Mouse (Mus musculus) kidney, adult 2 months (tissue): ENCODE data around the gene Mthfsd. TPM values are rescaled to one million over a fixed set of nuclear protein-coding genes. Genes with fewer than 3 reads are reported as not detected.

ENCODE experiments used
- DNase-seq: peaks from one replicate; pipeline ENCODE4 v3.0.0; 2021
- H3K27ac ChIP-seq: fragments of 200-500 bp; 2 replicates; pipeline ENCODE4 v1.5.1; 2012; ENCODE audit warnings: low read depth, low read length, control low read depth, inconsistent platforms; ENCODE audit not compliant: insufficient read depth
- H3K27me3 ChIP-seq: fragments of 200-500 bp; replicated peaks from 2 replicates; pipeline ENCODE4 v1.6.1; 2012; ENCODE audit warnings: mild to moderate bottlenecking, moderate library complexity, low read length, inconsistent platforms; ENCODE audit not compliant: control insufficient read depth, insufficient read depth
- H3K36me3 ChIP-seq: fragments of 200-500 bp; 2 replicates; pipeline ENCODE4 v1.6.1; 2012; ENCODE audit warnings: mild to moderate bottlenecking, moderate library complexity, low read length, inconsistent platforms; ENCODE audit not compliant: control insufficient read depth, insufficient read depth
- H3K4me1 ChIP-seq: fragments of 200-500 bp; 2 replicates; pipeline ENCODE4 v1.6.1; 2011; ENCODE audit warnings: low read length; ENCODE audit not compliant: control insufficient read depth, insufficient read depth
- H3K4me3 ChIP-seq: fragments of 200-500 bp; 2 replicates; pipeline ENCODE4 v1.5.1; 2011; ENCODE audit warnings: mild to moderate bottlenecking, low read depth, low read length, control low read depth; ENCODE audit not compliant: insufficient read depth
- CTCF ChIP-seq: fragments of 200-500 bp; conservative IDR thresholded peaks from 2 replicates; pipeline ENCODE4 v1.5.1; 2011; ENCODE audit warnings: low read depth, mild to moderate bottlenecking, control low read depth, low read length, moderate library complexity, mixed read lengths; ENCODE audit not compliant: insufficient read depth, insufficient read length
- POLR2A ChIP-seq: fragments of 200-500 bp; IDR thresholded peaks from one replicate; pipeline ENCODE4 v1.6.1; 2011; ENCODE audit warnings: low read depth, low read length, control low read depth
- WGBS: fragments of 180-500 bp; shearing (Covaris S2); methylation state at CpG from one replicate; pipeline ENCODE4 v1.1.7; 2018; 5-methylcytosine and 5-hydroxymethylcytosine counted together
- polyA plus RNA-seq: library from polyadenylated mRNA; depleted of rRNA; stranded (reverse); fragments of >200 nt; gene quantifications from 2 replicates; pipeline ENCODE4 v1.2.3, GENCODE M21; 2012; rRNA removed

The Mthfsd gene
- polyA plus RNA-seq, 1 experiment: 44.3 TPM

DNA sequence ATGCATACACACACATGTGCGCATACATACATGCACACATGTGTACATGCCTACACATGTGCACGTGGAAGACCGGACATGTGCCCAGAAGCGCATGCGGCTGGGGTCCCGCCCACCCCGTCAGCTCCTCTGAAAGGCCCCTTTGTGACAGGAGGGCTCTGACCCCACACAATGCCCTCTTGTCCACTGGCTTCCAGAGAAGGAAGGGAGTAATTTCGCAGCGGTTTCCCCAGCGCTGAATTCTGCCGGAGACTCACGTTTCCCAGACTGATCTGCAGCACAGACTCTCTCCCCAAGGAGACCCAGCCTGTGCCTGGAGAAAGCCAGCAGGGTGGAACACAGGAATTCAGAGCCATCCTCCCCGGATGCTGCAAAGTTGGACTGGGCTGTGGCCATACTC is 44.5 kb downstream of the Mthfsd start:
- Histone ChIP-seq H3K4me1 (no peaks in the 10 kb centered on the region), H3K4me3 (no peak overlapping the region), H3K36me3 (no peaks in the 10 kb centered on the region), H3K27me3 (no peaks in the 10 kb centered on the region), H3K27ac (no peak overlapping the region)
- no peak for DNase-seq
- TF ChIP-seq POLR2A (no peak), CTCF (no peak)
- WGBS: 41% methylated on average over 13 of the region's 13 CpGs

DNA sequence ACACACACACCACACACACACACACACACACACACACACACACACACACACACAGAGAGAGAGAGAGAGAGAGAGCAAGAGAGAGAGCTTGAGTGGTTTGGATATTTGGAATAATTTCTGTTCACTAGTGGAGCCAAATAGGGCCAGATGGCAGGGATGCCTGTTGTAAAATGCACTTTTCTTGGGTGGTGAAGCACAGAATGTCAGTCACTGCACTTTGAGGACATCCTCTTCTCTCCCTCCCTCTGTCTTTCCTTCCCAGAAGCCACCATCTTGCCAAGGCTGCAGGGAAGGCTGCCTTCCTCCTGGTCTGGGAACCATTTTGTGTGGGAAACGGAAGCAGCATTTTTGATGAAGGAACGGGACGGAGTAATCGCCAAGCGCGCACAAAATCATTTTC is 45.7 kb downstream of the Mthfsd start:
- DNase-seq: no peak
- Histone ChIP-seq H3K4me1 (no peaks in the 10 kb centered on the region), H3K36me3 (no peaks in the 10 kb centered on the region), H3K27ac (no peak overlapping the region), H3K4me3 (no peak overlapping the region), H3K27me3 (no peaks in the 10 kb centered on the region)
- TF ChIP-seq CTCF: no peak
- no peak for TF ChIP-seq POLR2A
- WGBS: 82% methylated on average over 6 of the region's 6 CpGs

DNA sequence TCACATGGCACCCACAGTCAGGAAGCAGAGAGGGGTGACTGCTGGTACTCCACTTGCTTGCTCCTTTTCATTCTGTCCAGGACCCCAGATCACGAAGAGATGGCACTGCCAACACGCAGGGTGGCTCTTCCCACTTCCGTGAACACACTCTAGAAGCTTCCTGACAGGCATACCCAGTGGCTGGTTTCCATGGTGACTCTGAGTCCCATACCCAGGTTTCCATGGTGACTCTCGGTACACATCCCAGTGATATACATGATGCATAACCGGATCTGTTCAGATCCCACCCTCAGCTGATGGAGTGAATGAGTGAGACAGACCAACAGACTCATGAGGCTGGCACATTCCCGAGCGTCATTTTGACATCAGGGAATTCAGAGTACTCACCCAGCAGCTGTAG is 49.1 kb downstream of the Mthfsd start:
- Histone ChIP-seq H3K4me3 (no peak overlapping the region), H3K27me3 (no peaks in the 10 kb centered on the region), H3K4me1 (no peaks in the 10 kb centered on the region), H3K36me3 (no peaks in the 10 kb centered on the region), H3K27ac (no peak overlapping the region)
- DNase-seq: no peak
- WGBS: 82% methylated on average over 7 of the region's 7 CpGs
- no peak for TF ChIP-seq POLR2A
- TF ChIP-seq CTCF: no peak

DNA sequence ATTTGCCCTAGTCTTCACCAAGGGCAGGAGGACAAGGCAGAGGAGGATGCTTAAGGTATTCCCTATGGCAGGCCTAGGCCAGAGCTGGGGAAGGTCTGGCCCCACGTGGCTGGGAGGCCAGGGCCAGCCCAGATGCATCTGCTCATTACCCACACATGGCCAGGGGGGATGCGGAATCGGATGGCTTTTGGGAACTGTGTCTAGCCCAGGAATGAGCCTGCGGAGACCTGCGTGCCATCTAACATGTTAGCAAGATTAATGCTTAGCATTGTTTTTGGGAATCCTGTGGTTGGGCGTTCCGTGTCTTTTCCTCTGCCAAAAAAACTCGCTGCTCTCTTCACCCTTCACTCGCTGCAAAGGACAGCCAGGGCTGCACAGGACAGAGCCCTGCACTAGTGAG is 50.1 kb downstream of the Mthfsd start:
- Histone ChIP-seq H3K27ac (no peak overlapping the region), H3K27me3 (no peaks in the 10 kb centered on the region), H3K36me3 (no peaks in the 10 kb centered on the region), H3K4me3 (no peak overlapping the region), H3K4me1 (no peaks in the 10 kb centered on the region)
- 51% methylated on average over 9 of the region's 9 CpGs for WGBS
- no peak for TF ChIP-seq POLR2A
- TF ChIP-seq CTCF: no peak
- DNase-seq: no peak

DNA sequence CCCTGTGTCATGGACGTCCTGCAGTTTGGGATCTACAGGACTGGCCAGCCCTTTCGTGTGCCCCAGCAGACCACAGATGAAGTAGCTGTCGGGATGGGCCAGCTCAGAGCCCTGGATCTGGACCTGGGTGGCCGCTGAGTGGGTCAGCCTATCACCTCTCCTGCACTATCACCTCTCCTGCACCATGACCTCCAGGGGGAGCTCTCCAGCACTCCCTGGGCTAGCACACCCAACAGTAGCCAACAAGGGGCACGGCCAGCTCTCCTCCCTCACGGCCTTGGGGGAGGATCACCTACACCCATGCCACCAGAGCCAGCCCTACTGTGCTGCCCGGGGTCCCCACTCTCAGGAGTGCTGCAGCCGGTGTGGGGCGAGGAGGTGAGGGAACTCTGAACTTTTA is 60.8 kb downstream of the Mthfsd start:
- Histone ChIP-seq H3K4me3 (no peak overlapping the region), H3K27me3 (no peaks in the 10 kb centered on the region), H3K27ac (no peak overlapping the region), H3K4me1 (no peaks in the 10 kb centered on the region), H3K36me3 (no peaks in the 10 kb centered on the region)
- peak; percentile 40; the same call in 1 of the 2 replicates for TF ChIP-seq CTCF
- no peak for TF ChIP-seq POLR2A
- DNase-seq: peak; percentile 8
- 73% methylated on average over 9 of the region's 9 CpGs for WGBS

DNA sequence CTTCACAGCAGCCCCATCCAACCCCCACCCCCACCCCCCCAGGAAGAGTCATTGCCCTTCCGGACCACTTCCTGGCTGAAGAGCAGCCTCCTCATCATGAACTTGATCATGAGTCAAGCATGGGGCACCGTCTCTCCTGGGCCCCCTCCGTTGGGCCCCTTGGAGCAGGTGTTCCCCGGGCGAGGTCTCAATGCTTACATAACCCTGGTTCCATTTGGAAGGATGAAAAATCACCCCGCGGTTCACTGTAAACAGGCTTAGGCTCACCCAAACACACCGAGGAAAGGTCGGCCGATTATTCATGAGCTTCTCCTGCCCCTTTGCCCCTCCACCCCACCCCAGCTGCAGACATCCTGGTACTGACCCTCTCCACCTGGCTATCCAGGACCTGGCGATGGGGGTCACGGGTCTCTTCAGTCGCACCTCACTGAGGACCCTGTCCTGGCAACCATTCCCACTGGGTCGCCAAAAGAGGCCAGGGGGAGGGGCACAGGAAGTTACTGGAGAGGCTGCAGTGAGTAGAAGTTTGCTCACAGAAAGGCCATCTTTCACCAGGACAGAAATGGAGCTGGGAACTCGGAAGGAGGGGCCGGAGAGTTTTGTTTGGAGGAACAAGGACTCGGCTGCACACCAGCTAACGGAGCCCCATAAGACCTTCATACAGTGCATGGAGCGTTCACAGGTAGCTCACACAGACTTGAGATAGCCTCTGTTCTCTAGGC is 64.3 kb downstream of the Mthfsd start:
- H3K27ac ChIP-seq: no peak overlapping the region

More for the DNA sequence above, 64.3 kb downstream of the Mthfsd start:
- H3K27me3 ChIP-seq: no peaks in the 10 kb centered on the region
- no peak for DNase-seq
- no peak overlapping the region for H3K4me3 ChIP-seq
- TF ChIP-seq POLR2A (no peak), CTCF (no peak)
- H3K4me1 ChIP-seq: no peaks in the 10 kb centered on the region
- 22% methylated on average over 19 of the region's 19 CpGs for WGBS
- H3K36me3 ChIP-seq: no peaks in the 10 kb centered on the region

Other genes with a start within 250 kb of the Mthfsd start
- 0.52 and 0.69 TPM in 2 replicates for gene Foxf1, start 24.0 kb downstream of the Mthfsd start, polyA plus RNA-seq
- 5.8 and 7.4 TPM in 2 replicates for gene Foxc2, start 7.8 kb upstream of the Mthfsd start, polyA plus RNA-seq
- 0.75 and 1.2 TPM in 2 replicates for gene Foxl1, start 19.5 kb upstream of the Mthfsd start, polyA plus RNA-seq